Mouse (Mus musculus): ENCODE results near the gene Iqschfp. TPM values are rescaled to one million over a fixed set of nuclear protein-coding genes. Genes with fewer than 3 reads are reported as not detected.
A peak's percentile ranks its signal among the peaks of the same experiment; 100 is the strongest.

Iqschfp gene
- polyA plus RNA-seq, 1 experiment from 2014 or later = 9.6 TPM

DNA sequence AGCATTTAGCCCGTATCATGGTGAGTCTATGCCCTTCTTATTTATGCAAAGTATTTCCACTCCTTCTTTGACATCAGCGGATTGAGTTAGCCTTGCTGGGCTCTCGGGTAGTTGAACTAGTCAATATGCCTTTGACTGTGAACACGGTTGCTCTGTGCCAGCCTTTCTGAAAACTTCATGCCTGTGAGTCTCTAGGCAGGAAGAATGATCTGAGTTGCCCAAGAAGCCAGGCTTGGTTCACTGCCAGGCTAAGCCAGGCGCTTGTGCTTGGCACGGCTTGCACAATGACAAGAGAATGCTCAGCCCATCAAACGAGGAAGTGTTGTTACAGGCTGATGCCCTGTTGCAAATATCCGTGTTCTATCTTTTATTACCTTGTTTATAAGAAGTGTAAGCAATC lies 671.9 kb downstream of the Iqschfp start:
- no peak overlapping the region; the same call in 1 of the 2 replicates for H3K27ac ChIP-seq
- H3K27me3 ChIP-seq = no peaks in the 10 kb centered on the region
- 72% methylated on average over 8 of the region's 8 CpGs for WGBS
- no peak overlapping the region for H3K4me3 ChIP-seq (replicated peaks)
- no peaks in the 10 kb centered on the region for H3K36me3 ChIP-seq
- H3K9me3 ChIP-seq = no peaks in the 10 kb centered on the region
- peaks cover 26% of the 10 kb centered on the region for H3K4me1 ChIP-seq (replicated peaks)
- no peak overlapping the region for H3K9ac ChIP-seq (replicated peaks)
- ATAC-seq = 0 out of 2 replicates have a peak, but pooled peaks have one; percentile 14
- H3K4me2 ChIP-seq (replicated peaks) = no peak overlapping the region

DNA sequence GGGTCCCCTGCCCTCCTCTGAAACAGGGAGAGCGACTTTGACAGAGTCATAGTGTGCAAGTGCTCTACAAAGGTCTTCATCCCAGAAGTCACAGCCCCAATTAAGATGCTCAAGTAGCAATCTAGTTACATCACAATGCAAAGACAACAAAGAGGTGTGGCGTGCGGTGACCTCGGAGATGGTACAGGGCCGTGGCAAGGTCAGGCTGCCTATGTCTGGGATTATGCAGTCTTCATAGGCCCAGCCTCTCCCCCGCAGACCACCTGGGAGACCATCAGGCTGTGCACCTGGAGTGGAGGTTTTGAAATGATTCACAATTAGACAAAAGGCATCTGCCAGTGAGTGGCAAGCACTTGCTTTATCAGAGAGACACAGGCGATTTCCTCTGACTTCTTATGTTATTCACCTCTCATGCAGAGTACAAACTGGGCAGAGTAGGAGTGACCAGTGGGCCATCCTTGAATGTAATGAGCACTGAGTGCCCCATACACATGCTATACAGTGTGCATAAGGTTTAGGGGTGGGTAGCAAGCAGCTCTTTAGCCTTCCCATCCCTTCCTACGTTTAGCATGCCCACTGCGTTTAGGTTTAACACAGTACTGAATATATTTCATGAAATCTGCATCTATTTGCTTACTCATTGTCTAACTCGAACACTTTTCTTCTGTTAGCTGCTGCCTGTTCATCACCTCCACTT lies 673.1 kb downstream of the Iqschfp start:
- H3K36me3 ChIP-seq = no peaks in the 10 kb centered on the region
- 45% methylated on average over 10 of the region's 10 CpGs for WGBS
- H3K4me2 ChIP-seq (replicated peaks) = no peak overlapping the region
- ATAC-seq = peak; percentile 50; the same call in 1 of the 2 replicates
- H3K9me3 ChIP-seq = no peaks in the 10 kb centered on the region
- no peak overlapping the region for H3K9ac ChIP-seq (replicated peaks)
- H3K27ac ChIP-seq = no peak overlapping the region
- H3K4me1 ChIP-seq (replicated peaks) = peaks cover 26% of the 10 kb centered on the region
- no peak overlapping the region for H3K4me3 ChIP-seq (replicated peaks)
- no peaks in the 10 kb centered on the region for H3K27me3 ChIP-seq

DNA sequence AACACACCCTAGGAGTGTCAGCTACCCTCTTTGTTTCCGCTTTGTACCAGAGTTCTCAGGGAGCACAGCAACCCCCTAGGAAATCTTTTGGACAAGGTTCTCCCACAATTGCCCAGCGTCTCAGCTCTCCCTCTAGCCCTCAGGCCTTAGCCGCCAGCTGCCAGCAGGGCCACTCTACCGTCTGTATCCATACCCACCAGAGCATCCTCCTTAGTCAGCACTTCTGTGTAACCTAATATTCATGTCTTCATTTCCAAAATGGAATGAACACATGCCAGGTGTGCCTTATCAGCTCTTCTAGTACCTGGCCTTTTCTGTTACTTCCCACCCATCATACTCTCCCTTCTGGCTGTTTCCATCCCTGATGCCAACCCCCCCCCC lies 673.6 kb downstream of the Iqschfp start:
- 36% methylated on average over 4 of the region's 4 CpGs for WGBS
- no peak overlapping the region for H3K9ac ChIP-seq (replicated peaks)
- H3K4me1 ChIP-seq (replicated peaks) = peaks cover 26% of the 10 kb centered on the region
- no peak overlapping the region for H3K4me2 ChIP-seq (replicated peaks)
- no peaks in the 10 kb centered on the region for H3K36me3 ChIP-seq
- no peaks in the 10 kb centered on the region for H3K9me3 ChIP-seq
- no peak overlapping the region for H3K4me3 ChIP-seq (replicated peaks)
- H3K27ac ChIP-seq = no peak overlapping the region
- no peaks in the 10 kb centered on the region for H3K27me3 ChIP-seq
- ATAC-seq = no peak

DNA sequence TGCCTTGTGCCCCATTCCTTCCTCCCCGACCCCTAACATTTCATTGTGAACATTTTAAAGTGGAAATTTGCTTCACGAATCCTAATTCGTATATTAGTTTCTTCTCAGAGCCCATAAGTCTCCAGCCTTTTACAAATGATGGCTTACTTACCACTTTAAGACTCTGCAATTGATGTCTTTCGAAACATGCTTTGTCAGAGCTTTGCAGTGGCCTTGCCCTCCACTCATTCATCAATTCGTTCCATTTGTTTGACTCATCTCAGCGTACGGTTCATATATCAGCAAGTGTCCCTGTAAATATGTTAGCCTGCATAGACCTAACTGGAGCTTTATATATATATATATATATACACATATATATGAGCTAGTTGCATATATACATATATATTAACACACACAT lies 675.5 kb downstream of the Iqschfp start:
- Histone ChIP-seq H3K9ac (replicated peaks) (no peak overlapping the region), H3K9me3 (no peaks in the 10 kb centered on the region), H3K27me3 (no peaks in the 10 kb centered on the region), H3K4me2 (replicated peaks) (no peak overlapping the region), H3K36me3 (no peaks in the 10 kb centered on the region), H3K4me3 (replicated peaks) (no peak overlapping the region), H3K27ac (no peak overlapping the region), H3K4me1 (replicated peaks) (peaks cover 31% of the 10 kb centered on the region)
- no peak for ATAC-seq
- 84% methylated on average over 7 of the region's 7 CpGs for WGBS

DNA sequence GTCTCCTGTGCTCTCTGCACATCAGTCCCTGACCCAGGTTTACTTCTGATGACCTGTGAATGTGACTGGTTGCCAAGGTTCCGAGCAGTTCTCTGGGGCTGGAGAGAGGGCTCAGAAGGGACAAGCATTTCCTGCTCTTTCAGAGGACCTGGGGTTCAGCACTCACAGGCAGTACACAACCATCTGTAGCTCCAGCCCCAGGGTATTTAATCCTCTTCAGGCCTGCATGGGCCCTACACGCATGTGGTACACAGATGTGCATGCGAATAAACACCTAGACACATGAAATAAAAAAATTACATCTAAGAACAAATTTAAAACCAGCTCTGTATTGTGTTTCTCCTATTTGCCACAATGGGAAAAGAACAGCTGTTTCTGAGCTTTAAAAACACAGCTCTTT lies 676.1 kb downstream of the Iqschfp start:
- ATAC-seq = no peak
- Histone ChIP-seq H3K9me3 (no peaks in the 10 kb centered on the region), H3K4me2 (replicated peaks) (no peak overlapping the region), H3K27me3 (no peaks in the 10 kb centered on the region), H3K9ac (replicated peaks) (no peak overlapping the region), H3K27ac (no peak overlapping the region), H3K36me3 (no peaks in the 10 kb centered on the region), H3K4me1 (replicated peaks) (peaks cover 35% of the 10 kb centered on the region), H3K4me3 (replicated peaks) (no peak overlapping the region)
- WGBS = 83% methylated on average over 3 of the region's 3 CpGs

DNA sequence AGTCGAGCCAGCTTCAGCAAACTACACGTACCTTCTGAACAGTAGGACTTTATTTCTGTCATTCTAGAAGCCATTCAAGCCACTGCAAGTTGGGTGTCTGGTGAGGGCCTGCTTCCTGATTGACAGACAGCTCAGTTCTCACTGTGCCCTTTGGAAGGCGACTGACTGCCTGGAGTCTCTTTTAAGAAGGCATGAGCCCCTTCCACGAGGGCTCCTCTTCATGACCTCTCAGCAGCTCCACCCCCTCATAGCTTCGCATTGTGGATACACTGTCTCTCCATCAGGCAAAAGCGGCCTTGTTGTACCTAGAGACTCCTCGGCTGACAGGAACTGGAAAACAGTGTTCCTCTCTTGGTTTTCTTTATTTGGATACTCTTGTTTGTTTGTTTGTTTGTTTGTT lies 676.7 kb downstream of the Iqschfp start:
- Histone ChIP-seq H3K4me1 (replicated peaks) (peaks cover 36% of the 10 kb centered on the region), H3K27me3 (no peaks in the 10 kb centered on the region), H3K4me2 (replicated peaks) (no peak overlapping the region), H3K9me3 (no peaks in the 10 kb centered on the region), H3K27ac (no peak overlapping the region), H3K9ac (replicated peaks) (no peak overlapping the region), H3K4me3 (replicated peaks) (no peak overlapping the region), H3K36me3 (no peaks in the 10 kb centered on the region)
- 52% methylated on average over 7 of the region's 7 CpGs for WGBS
- no peak for ATAC-seq

DNA sequence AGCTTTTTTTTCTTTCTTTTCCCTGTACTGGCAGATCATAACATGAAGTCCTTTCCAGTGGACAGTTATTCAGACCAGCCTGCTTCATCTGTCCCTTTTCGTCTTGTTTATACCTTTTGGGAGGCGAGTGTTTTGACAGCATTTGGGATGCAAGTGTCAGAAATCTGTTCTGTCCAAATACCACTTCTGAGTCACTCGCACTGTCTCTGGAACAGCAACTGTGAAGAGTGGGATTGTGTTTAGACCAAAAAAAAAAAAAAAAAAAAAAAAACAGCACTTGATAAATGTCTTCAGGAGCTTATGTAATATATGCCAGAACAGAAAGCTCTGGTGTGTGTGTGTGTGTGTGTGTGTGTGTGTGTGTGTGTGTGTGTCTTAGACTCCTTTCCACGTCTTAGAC lies 678.3 kb downstream of the Iqschfp start:
- 92% methylated on average over 4 of the region's 4 CpGs for WGBS
- peaks cover 39% of the 10 kb centered on the region for H3K4me1 ChIP-seq (replicated peaks)
- no peak for ATAC-seq
- H3K27ac ChIP-seq = no peak overlapping the region
- no peaks in the 10 kb centered on the region for H3K36me3 ChIP-seq
- no peaks in the 10 kb centered on the region for H3K27me3 ChIP-seq
- H3K4me3 ChIP-seq (replicated peaks) = no peak overlapping the region
- H3K9ac ChIP-seq (replicated peaks) = no peak overlapping the region
- no peaks in the 10 kb centered on the region for H3K9me3 ChIP-seq
- H3K4me2 ChIP-seq (replicated peaks) = no peak overlapping the region

DNA sequence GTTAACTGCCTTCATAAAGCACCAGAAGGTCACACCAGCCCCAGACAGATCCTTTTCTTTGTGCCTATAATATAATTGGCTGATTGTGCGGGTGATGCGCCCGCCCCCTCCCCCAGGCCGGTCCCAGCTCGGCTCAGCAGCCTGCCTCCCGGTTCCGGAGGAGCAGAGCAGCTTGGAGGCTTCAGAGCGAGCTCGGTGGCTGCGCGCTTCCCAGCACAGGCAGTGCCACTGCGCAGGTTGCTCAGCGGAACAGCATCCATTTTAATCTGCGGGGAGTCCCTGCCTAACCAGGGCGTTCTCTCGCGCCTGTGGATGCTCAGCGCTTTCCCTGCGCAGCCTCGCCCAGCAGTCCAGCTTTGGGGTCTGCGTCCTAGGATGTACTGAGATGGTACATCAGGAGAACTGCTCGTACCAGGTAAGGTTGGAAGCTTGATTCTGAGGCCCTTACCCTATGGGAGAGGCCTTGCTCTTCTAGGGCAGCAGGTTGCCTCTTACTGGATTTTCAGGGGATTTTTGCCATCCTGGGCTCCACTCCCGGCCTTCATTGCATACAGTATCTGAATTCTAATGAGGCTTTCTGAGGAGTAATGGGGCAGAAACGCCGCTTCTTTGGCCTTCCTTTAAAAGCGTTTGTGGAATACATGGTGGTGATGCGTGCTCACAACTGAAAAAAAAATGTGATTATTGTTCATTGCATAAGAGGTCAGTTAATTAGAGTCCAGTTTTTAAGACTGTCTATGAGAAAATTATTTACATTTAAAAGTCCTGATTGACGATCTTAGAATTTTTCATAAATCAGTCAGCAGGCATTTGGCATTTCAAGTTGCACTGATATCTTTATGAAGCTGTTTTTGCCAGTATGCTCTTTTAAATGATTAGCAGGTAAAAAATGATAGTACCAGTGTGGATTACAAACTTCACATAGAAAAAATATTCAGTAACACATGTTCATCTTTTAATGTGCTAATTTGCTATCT lies 680.5 kb downstream of the Iqschfp start:
- no peaks in the 10 kb centered on the region for H3K27me3 ChIP-seq
- H3K27ac ChIP-seq = peak overlapping the region; percentile 98
- no peaks in the 10 kb centered on the region for H3K36me3 ChIP-seq
- H3K4me2 ChIP-seq (replicated peaks) = peak overlapping the region; percentile 68
- H3K9me3 ChIP-seq = no peaks in the 10 kb centered on the region
- peak; percentile 95 for ATAC-seq
- H3K9ac ChIP-seq (replicated peaks) = peak overlapping the region; percentile 81
- peak overlapping the region; percentile 54 for H3K4me3 ChIP-seq (replicated peaks)
- 5% methylated on average over 28 of the region's 28 CpGs for WGBS
- H3K4me1 ChIP-seq (replicated peaks) = peaks cover 56% of the 10 kb centered on the region

DNA sequence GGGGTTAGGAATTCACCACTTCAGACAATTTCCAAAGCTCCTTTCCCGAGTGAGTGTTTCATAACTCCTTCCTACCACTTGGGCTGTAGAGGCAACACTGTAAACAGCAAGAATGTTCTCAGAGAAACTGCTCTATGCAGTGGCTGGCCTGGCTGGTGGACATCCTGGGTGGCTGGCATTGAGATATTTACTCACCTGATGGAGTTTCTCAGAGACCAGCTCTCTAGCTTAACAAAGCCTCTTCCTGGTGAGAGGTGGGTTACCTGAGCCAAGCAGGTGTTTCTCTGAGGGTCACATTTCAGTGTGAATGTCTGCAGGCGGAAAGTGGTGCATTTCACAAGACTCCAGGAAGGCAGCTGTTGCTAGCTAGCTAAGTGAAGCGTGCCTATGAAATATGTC lies 681.2 kb downstream of the Iqschfp start:
- Histone ChIP-seq H3K36me3 (no peaks in the 10 kb centered on the region), H3K4me1 (replicated peaks) (peaks cover 55% of the 10 kb centered on the region), H3K4me2 (replicated peaks) (peak overlapping the region; percentile 68), H3K4me3 (replicated peaks) (peak overlapping the region; percentile 54), H3K27ac (peak overlapping the region; percentile 98), H3K9ac (replicated peaks) (peak overlapping the region; percentile 81), H3K27me3 (no peaks in the 10 kb centered on the region), H3K9me3 (no peaks in the 10 kb centered on the region)
- ATAC-seq = no peak
- WGBS = 53% methylated on average over 3 of the region's 3 CpGs

DNA sequence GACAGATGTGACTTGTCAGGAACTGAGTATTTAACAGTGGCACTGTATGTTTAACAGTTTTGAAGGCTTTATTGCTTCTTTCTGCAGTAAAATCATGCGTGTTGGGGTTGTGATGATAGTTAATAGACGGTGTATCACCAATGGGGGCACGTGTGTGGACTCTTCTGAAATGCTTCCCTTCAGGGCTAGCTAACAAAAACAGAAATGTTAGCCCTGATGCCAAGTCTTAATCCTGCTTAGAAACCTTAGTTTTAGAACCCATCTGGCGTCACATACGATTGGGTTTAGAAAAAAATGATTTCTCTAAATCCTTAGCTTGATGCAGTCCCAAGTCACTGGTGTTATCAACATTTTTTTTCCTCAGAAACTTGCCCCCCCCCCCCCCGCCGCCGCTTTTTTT lies 682.1 kb downstream of the Iqschfp start:
- Histone ChIP-seq H3K9me3 (no peaks in the 10 kb centered on the region), H3K4me2 (replicated peaks) (peak overlapping the region; percentile 68), H3K4me1 (replicated peaks) (peaks cover 59% of the 10 kb centered on the region), H3K27me3 (no peaks in the 10 kb centered on the region), H3K9ac (replicated peaks) (peak overlapping the region; percentile 81), H3K36me3 (no peaks in the 10 kb centered on the region), H3K4me3 (replicated peaks) (peak overlapping the region; percentile 54), H3K27ac (peak overlapping the region; percentile 98)
- 36% methylated on average over 7 of the region's 8 CpGs for WGBS
- ATAC-seq = no peak

DNA sequence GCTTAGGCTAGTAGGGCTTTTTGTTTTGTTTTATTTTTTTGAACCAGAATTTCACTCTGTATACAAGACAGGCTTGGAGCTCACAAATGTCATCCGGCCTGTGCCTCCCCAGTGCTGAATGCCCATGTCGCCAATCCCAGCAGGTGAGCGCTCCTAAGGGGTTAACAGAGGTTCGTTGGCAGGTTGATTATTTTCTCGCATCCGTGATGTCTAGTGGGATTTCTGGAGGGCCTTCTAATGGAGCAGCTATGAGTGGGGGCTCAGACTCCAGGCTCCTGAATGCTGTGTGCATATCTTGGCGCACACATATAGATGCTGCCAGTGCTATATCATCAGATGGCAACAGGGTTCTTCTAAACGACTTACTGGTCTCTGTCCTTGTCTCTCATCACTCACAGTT lies 682.5 kb downstream of the Iqschfp start:
- no peaks in the 10 kb centered on the region for H3K36me3 ChIP-seq
- H3K4me1 ChIP-seq (replicated peaks) = peaks cover 61% of the 10 kb centered on the region
- WGBS = 51% methylated on average over 8 of the region's 8 CpGs
- H3K9ac ChIP-seq (replicated peaks) = peak overlapping the region; percentile 81
- H3K27ac ChIP-seq = peak overlapping the region; percentile 35
- no peaks in the 10 kb centered on the region for H3K27me3 ChIP-seq
- no peaks in the 10 kb centered on the region for H3K9me3 ChIP-seq
- H3K4me3 ChIP-seq (replicated peaks) = peak overlapping the region; percentile 54
- ATAC-seq = no peak
- peak overlapping the region; percentile 68 for H3K4me2 ChIP-seq (replicated peaks)

DNA sequence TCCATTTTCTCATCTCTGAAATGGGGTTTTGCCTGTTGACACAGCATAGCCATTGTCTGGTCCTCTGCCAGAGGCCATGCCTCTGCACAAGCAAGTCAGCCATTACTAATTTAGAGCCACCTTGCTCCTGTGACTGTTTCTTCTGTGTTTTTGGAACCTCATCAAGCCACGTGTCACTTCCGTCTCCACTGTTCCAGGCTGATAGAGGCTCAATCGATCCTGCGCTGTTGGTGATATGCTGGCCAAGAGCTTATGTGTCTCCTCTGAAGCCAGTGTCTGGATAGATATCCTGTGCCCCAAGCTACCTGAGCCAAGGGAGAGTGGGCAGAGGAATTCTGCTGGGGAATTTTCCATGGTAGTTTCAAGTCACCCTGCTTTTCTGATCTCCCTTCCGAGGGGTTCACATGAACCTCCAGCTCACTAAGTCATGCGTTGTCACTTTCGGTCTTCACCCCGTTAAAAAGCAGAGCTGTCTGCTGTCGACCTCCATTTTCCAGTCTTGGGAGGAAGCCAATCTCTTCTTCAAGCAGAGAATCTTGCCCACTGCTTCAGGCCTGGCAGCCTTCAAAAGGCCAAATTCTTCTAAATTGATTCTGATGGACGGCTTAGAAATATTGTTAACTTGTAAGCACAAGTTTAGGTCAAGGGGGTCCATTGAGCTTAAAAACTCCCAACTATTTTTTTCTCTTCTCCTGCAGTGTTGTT lies 683.8 kb downstream of the Iqschfp start:
- Histone ChIP-seq H3K27me3 (no peaks in the 10 kb centered on the region), H3K4me3 (replicated peaks) (no peak overlapping the region), H3K4me2 (replicated peaks) (peak overlapping the region; percentile 68), H3K27ac (peak overlapping the region; percentile 73), H3K9ac (replicated peaks) (peak overlapping the region; percentile 32; the same call in 1 of the 2 replicates), H3K4me1 (replicated peaks) (peaks cover 74% of the 10 kb centered on the region), H3K36me3 (no peaks in the 10 kb centered on the region), H3K9me3 (no peaks in the 10 kb centered on the region)
- 61% methylated on average over 10 of the region's 10 CpGs for WGBS
- no peak for ATAC-seq
